Comparison of ENCODE assay signal across 18 mouse cellular contexts in genomic region chr5:32430399-32430798, GRCm38 (mm10). TPM values are rescaled to one million over a fixed set of nuclear protein-coding genes. Genes with fewer than 3 reads are reported as not detected.
A peak's percentile ranks its signal among the peaks of the same experiment; 100 is the strongest.
DNase-seq lines count a peak whose midpoint lies in the region; ATAC-seq and TF ChIP-seq lines count a peak whose summit lies in the region.
"Had no signal": no experiment of that assay in that cellular context is flagged by ENCODE, and none has a peak within 500 bp of the region (broad histone marks: within the 10 kb centered on the region; RNA-seq: fewer than 3 reads in every experiment).

No protein-coding gene starts in this region.

- no peaks in the 10 kb centered on the region for H3K9me3 ChIP-seq in MEL (replicated peaks; ENCODE audit: insufficient read depth, low read length)
- H3K9me3 ChIP-seq in kidney, embryonic 14.5 days (ENCODE audit: control insufficient read depth, low read length): no peaks in the 10 kb centered on the region
- H3K9me3 ChIP-seq: embryonic facial prominence, embryonic 12.5 days; forebrain, embryonic 15.5 days; heart, embryonic 13.5 days; hindbrain, embryonic 12.5 days; intestine, embryonic 15.5 days had no signal

- peak; percentile 11 for DNase-seq in CD4-positive, CD25-positive, alpha-beta regulatory T cell, adult 2 months (ENCODE audit: low read depth, low spot score)
- DNase-seq in MEL (ENCODE audit: low read depth, low spot score): no peak
- DNase-seq in urinary bladder, postnatal 14 days (ENCODE audit: low spot score): no peak
- DNase-seq in frontal cortex, postnatal 10 days (ENCODE audit: low spot score in 2 of 2): no peak
- DNase-seq: adrenal gland, adult 8-10 months; cerebellum, adult 11 months; cerebellum, adult 8-10 months; cerebellum, postnatal 14 days; gastrocnemius, postnatal 14 days; heart, postnatal 36 days had no signal

- H3K4me2 ChIP-seq in kidney, embryonic 14.5 days (replicated peaks; ENCODE audit: low read depth, low read length): no peak overlapping the region
- H3K4me2 ChIP-seq: embryonic facial prominence, embryonic 12.5 days; forebrain, embryonic 15.5 days; heart, embryonic 13.5 days; hindbrain, embryonic 12.5 days; intestine, embryonic 15.5 days had no signal

- H3K27ac ChIP-seq in MEL (ENCODE audit: control insufficient read depth, low read depth, low read length): no peak overlapping the region
- H3K27ac ChIP-seq in kidney, embryonic 14.5 days (ENCODE audit: low read depth, low read length): no peak overlapping the region
- H3K27ac ChIP-seq: embryonic facial prominence, embryonic 12.5 days; forebrain, embryonic 15.5 days; heart, embryonic 13.5 days; hindbrain, embryonic 12.5 days; intestine, embryonic 15.5 days had no signal

- no peak for TF ChIP-seq EP300 in MEL (IDR thresholded peaks at IDR 0.05; ENCODE audit: low read depth in 1 of 2, low read length in 2 of 2)

- WGBS in kidney, embryonic 14.5 days: 88% methylated on average over 1 of the region's 1 CpGs

- TF ChIP-seq POLR2A in MEL (IDR thresholded peaks at IDR 0.05; ENCODE audit: control insufficient read depth in 1 of 2, insufficient read depth in 1 of 2, low read depth in 1 of 2, low read length in 2 of 2, poor library complexity in 1 of 2): no peak

- H3K36me3 ChIP-seq in MEL (ENCODE audit: control insufficient read depth in 1 of 2, insufficient read depth in 2 of 2, low read length in 2 of 2): no peaks in the 10 kb centered on the region
- H3K36me3 ChIP-seq in kidney, embryonic 14.5 days (ENCODE audit: control insufficient read depth, insufficient read depth, low read length): no peaks in the 10 kb centered on the region
- H3K36me3 ChIP-seq: embryonic facial prominence, embryonic 12.5 days; forebrain, embryonic 15.5 days; heart, embryonic 13.5 days; hindbrain, embryonic 12.5 days; intestine, embryonic 15.5 days had no signal

- peak; percentile 32 for ATAC-seq in inflammation-experienced regulatory T-cells, adult 6 months
- no peak for ATAC-seq in kidney, embryonic 14.5 days (ENCODE audit: low FRiP score, low TSS enrichment)
- ATAC-seq: forebrain, embryonic 15.5 days; hindbrain, embryonic 16.5 days; intestine, embryonic 15.5 days had no signal

- H3K4me3 ChIP-seq in MEL (ENCODE audit: control insufficient read depth in 1 of 2, insufficient read depth in 1 of 2, low read depth in 2 of 2, low read length in 2 of 2): no peak overlapping the region
- no peak overlapping the region for H3K4me3 ChIP-seq in kidney, embryonic 14.5 days (ENCODE audit: low read length)
- H3K4me3 ChIP-seq: embryonic facial prominence, embryonic 12.5 days; forebrain, embryonic 15.5 days; heart, embryonic 13.5 days; hindbrain, embryonic 12.5 days; intestine, embryonic 15.5 days had no signal

- H3K9ac ChIP-seq in MEL (ENCODE audit: control insufficient read depth, low read depth, low read length, poor library complexity, severe bottlenecking): no peak overlapping the region
- no peak overlapping the region for H3K9ac ChIP-seq in kidney, embryonic 14.5 days (ENCODE audit: low read depth, low read length)
- H3K9ac ChIP-seq: embryonic facial prominence, embryonic 12.5 days; forebrain, embryonic 15.5 days; heart, embryonic 13.5 days; hindbrain, embryonic 12.5 days; intestine, embryonic 15.5 days had no signal

- TF ChIP-seq CTCF in MEL (IDR thresholded peaks at IDR 0.05 in 2 of 3, conservative IDR thresholded peaks at IDR 0.05 in 1 of 3; ENCODE audit: control insufficient read depth in 1 of 3, insufficient read depth in 1 of 3, low read depth in 2 of 3, low read length in 3 of 3, poor library complexity in 1 of 3, severe bottlenecking in 1 of 3): no peak

- H3K79me2 ChIP-seq in MEL (ENCODE audit: control insufficient read depth, insufficient read depth, low read length, poor library complexity): no peaks in the 10 kb centered on the region

- TF ChIP-seq RAD21 in MEL (IDR thresholded peaks at IDR 0.05; ENCODE audit: low read depth, low read length): no peak

- peaks cover 8 to 11% of the 10 kb centered on the region in 2 experiments for H3K27me3 ChIP-seq in MEL (ENCODE audit: control insufficient read depth in 1 of 2, insufficient read depth in 2 of 2, low read length in 2 of 2)
- no peaks in the 10 kb centered on the region for H3K27me3 ChIP-seq in kidney, embryonic 14.5 days (ENCODE audit: control insufficient read depth, insufficient read depth, low read length)
- H3K27me3 ChIP-seq: embryonic facial prominence, embryonic 12.5 days; forebrain, embryonic 15.5 days; heart, embryonic 13.5 days; hindbrain, embryonic 12.5 days; intestine, embryonic 15.5 days had no signal

- no peaks in the 10 kb centered on the region for H3K4me1 ChIP-seq in MEL (ENCODE audit: control insufficient read depth in 1 of 2, insufficient read depth in 2 of 2, low read length in 2 of 2)
- no peaks in the 10 kb centered on the region for H3K4me1 ChIP-seq in kidney, embryonic 14.5 days (ENCODE audit: control insufficient read depth, insufficient read depth, low read length)
- H3K4me1 ChIP-seq: embryonic facial prominence, embryonic 12.5 days; forebrain, embryonic 15.5 days; intestine, embryonic 15.5 days had no signal

TF ChIP-seq in MEL, 35 proteins besides CTCF, POLR2A, EP300 and RAD21:
- TF ChIP-seq USF1 (IDR thresholded peaks at IDR 0.05; ENCODE audit: low read depth, low read length) (no peak), ZNF384 (IDR thresholded peaks at IDR 0.05; ENCODE audit: low read depth, low read length) (0 out of 2 replicates have a peak, but pooled peaks have one; percentile 44), TAL1 (IDR thresholded peaks at IDR 0.05; ENCODE audit: low read length) (no peak), NELFE (IDR thresholded peaks at IDR 0.05; ENCODE audit: low read depth, low read length) (no peak), ELF1 (IDR thresholded peaks at IDR 0.05; ENCODE audit: low read depth, low read length) (no peak), USF2 (IDR thresholded peaks at IDR 0.05; ENCODE audit: borderline replicate concordance in 1 of 2, insufficient read depth in 1 of 2, low read depth in 1 of 2, low read length in 2 of 2) (no peak), KAT2A (conservative IDR thresholded peaks at IDR 0.05; ENCODE audit: low read depth, low read length) (no peak)

RNA-seq across cellular contexts. Expression of gene Ppp1cb, which starts 28.2 kb away (rescaled TPM):
- total RNA-seq in MEL (2012; rRNA removed): 121 and 128 TPM in 2 replicates
- polyA plus RNA-seq in MEL (2012; ENCODE audit: insufficient read depth in 1 of 2, insufficient read length in 2 of 2, low read depth in 1 of 2, low replicate concordance in 2 of 2, missing spikeins in 1 of 2): 1,000 to 10,000 TPM in 1 of 2 experiments, 100 to 1,000 TPM in 1; 268 to 2,029 TPM
- polyA plus RNA-seq in inflammation-experienced regulatory T-cells, adult 6 months (2017; shearing (Covaris generic)): 100 to 1,000 TPM in 2 of 3 experiments, 10 to 100 TPM in 1; 83.2 to 212 (median 169) TPM
- 219 and 229 TPM in 2 replicates for polyA plus RNA-seq in kidney, embryonic 14.5 days (2014; fragmentation: Nextera tagmentation; extraction: Ambion mirVana)
